Mouse (Mus musculus) heart, embryonic 13.5 days (tissue): ENCODE measurements around the gene Fam181a. TPM values are rescaled to one million over a fixed set of nuclear protein-coding genes. Genes with fewer than 3 reads are reported as not detected.

Experiments used
- ATAC-seq: fragments of 200-750 bp; cut with Nextera tagmentation; 2 replicates; pipeline ENCODE4 v1.8.0; 2017; ENCODE audit warnings: moderate TSS enrichment; ENCODE audit not compliant: insufficient number of reproducible peaks, low FRiP score, low TSS enrichment; ENCODE audit errors: extremely low read depth
- H3K27ac ChIP-seq: fragments of 300-500 bp; sonication (generic); replicated peaks from 2 replicates; pipeline ENCODE4 v1.5.1; 2015; ENCODE audit warnings: moderate library complexity, mild to moderate bottlenecking, inconsistent platforms
- H3K27me3 ChIP-seq: fragments of 300-500 bp; sonication (generic); replicated peaks from 2 replicates; pipeline ENCODE4 v1.6.1; 2015; ENCODE audit warnings: mild to moderate bottlenecking, inconsistent platforms
- H3K36me3 ChIP-seq: fragments of 300-500 bp; sonication (generic); 2 replicates; pipeline ENCODE4 v1.6.1; 2015; ENCODE audit warnings: mild to moderate bottlenecking, inconsistent platforms
- H3K4me1 ChIP-seq: fragments of 300-500 bp; sonication (generic); 2 replicates; pipeline ENCODE4 v1.6.1; 2015; ENCODE audit warnings: inconsistent platforms
- H3K4me2 ChIP-seq: fragments of 300-500 bp; sonication (generic); 2 replicates; pipeline ENCODE4 v1.6.1; 2015; ENCODE audit warnings: inconsistent platforms, mild to moderate bottlenecking, moderate library complexity
- H3K4me3 ChIP-seq: fragments of 300-500 bp; sonication (generic); 2 replicates; pipeline ENCODE4 v1.5.1; 2015; ENCODE audit warnings: moderate library complexity, mild to moderate bottlenecking, inconsistent platforms
- H3K9ac ChIP-seq: fragments of 300-500 bp; sonication (generic); 2 replicates; pipeline ENCODE4 v1.6.1; 2015; ENCODE audit warnings: inconsistent platforms, mild to moderate bottlenecking, moderate library complexity
- H3K9me3 ChIP-seq: fragments of 300-500 bp; sonication (generic); 2 replicates; pipeline ENCODE4 v1.6.1; 2016; ENCODE audit warnings: inconsistent platforms
- WGBS: fragments of 180-500 bp; shearing (Covaris S2); methylation state at CpG from one replicate; pipeline ENCODE4 v1.1.7; 2015; ENCODE audit warnings: mixed read lengths; 5-methylcytosine and 5-hydroxymethylcytosine counted together
- polyA plus RNA-seq: library from polyadenylated mRNA; unstranded; fragments of >200 nt; fragmentation: Nextera tagmentation; extraction: Ambion mirVana; gene quantifications from 2 replicates; pipeline ENCODE4 v1.2.1, GENCODE M21; 2015

Fam181a gene
- polyA plus RNA-seq, 1 experiment from 2014 or later: not detected

DNA sequence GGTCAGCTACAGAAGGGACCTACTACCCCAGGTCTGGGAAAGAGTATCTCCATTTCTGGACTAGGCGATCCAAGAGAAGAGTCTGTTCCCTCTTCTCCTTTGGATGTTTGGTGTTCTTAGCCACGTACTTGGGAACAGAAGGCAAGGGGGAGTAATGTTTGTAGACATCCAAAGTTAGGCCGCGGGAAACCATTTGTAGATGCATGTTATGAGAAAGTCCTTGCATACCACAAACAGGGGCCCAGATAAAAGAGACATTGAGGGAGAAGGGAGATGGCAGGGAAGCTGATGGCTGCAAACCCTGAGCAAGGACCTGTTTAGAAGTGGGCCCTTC, 45.6 kb downstream of the Fam181a start:
- 88% methylated on average over 4 of the region's 4 CpGs for WGBS
- Histone ChIP-seq H3K9ac (no peak overlapping the region), H3K27ac (0 out of 2 replicates have a peak overlapping the region, but pooled peaks have one; percentile 92), H3K27me3 (no peaks in the 10 kb centered on the region), H3K36me3 (peaks cover 5% of the 10 kb centered on the region), H3K4me1 (peaks cover 60% of the 10 kb centered on the region), H3K4me2 (no peak overlapping the region), H3K9me3 (0 out of 2 replicates have a peak, but pooled peaks cover 2% of the 10 kb centered on the region), H3K4me3 (no peak overlapping the region)
- ATAC-seq: no peak

DNA sequence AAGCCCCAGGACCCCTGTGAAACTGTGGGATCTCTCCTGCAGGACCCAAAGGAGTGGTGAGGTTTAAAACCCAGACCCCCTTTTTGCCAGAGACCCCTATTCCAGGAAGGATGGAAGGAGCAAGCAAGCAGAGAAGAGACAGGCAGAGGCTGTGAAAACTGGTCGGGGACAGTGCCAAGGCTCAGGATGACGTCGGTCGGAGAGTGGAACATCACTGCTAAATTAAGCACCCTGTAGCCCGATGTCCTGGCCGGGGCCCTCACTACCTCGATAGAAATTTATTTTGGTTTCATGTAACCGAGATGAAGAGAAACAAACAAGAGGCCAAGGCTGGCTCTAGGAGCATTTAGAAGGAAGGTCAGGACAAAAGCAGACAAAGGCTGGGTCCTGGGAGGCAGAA, 47.4 kb downstream of the Fam181a start:
- no peaks in the 10 kb centered on the region for H3K9me3 ChIP-seq
- no peak for ATAC-seq
- peaks cover 62% of the 10 kb centered on the region for H3K4me1 ChIP-seq
- H3K9ac ChIP-seq: 0 out of 2 replicates have a peak overlapping the region, but pooled peaks have one; percentile 30
- H3K36me3 ChIP-seq: no peaks in the 10 kb centered on the region
- H3K4me2 ChIP-seq: no peak overlapping the region
- H3K27ac ChIP-seq: 0 out of 2 replicates have a peak overlapping the region, but pooled peaks have one; percentile 5
- WGBS: 42% methylated on average over 8 of the region's 8 CpGs
- H3K27me3 ChIP-seq: no peaks in the 10 kb centered on the region
- H3K4me3 ChIP-seq: no peak overlapping the region

DNA sequence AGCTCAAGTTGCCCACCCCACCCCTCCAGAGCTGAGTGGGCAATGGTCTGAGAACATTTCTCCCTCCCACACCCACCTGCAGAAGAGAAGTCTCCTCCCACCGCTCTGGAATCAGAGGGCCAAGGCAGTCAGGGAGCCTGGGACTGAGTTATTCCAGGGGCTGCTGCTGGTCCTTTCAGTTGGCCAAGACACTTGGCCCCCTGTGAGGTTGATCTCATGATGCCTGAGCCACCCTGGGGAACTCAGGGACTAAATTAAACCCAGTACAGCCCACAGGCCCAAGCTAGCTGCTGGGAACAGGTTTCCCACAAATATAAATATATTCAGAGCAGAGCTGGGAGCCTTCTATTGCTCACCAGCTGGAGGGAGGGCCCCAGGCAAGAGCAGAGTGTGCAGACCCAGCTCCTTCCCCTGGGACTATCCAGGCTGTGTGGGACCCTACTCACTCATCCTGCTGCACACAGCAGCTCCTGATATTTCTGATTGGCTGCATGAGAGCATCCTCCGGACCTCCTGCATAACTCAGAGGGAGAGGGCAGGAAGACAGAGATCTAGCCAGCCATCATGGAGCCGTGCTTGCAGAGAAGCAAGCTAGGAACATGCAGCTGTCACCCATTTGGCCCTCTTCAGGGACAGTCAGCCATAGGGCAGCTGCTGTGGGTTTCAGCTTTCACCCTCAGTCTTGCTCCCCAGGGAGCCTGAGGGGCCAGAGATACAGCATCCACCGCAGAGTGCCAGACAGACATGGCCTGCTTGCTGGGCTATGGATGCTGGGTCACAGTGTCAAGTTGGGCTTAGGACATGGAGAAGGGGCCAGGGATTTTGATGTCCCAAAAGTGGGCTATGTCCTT, 48.4 kb downstream of the Fam181a start:
- no peaks in the 10 kb centered on the region for H3K27me3 ChIP-seq
- H3K9ac ChIP-seq: no peak overlapping the region
- WGBS: 39% methylated on average over 4 of the region's 4 CpGs
- ATAC-seq: no peak
- H3K36me3 ChIP-seq: no peaks in the 10 kb centered on the region
- no peak overlapping the region for H3K27ac ChIP-seq
- no peak overlapping the region for H3K4me3 ChIP-seq
- H3K4me2 ChIP-seq: no peak overlapping the region
- H3K9me3 ChIP-seq: no peaks in the 10 kb centered on the region
- H3K4me1 ChIP-seq: peaks cover 53% of the 10 kb centered on the region

DNA sequence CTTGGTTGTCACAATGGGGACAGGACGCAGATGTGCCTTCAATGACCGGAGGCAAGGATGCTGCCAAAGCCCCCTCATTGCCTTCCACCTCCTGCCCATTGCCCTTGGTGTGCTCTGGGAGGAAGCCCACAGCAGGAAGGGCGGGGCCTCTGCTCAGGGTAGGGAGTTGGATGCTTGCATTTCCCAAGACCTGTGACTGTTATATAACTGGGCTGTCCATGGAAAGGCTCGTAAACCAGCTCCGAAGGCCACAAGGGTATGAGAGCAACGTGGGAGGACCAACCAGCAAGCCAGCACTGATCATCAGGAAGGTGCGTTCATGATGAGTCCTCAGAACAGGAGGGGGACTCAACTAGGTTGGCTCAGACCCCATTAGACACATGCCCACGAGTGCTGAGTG, 50.0 kb downstream of the Fam181a start:
- no peaks in the 10 kb centered on the region for H3K27me3 ChIP-seq
- H3K4me1 ChIP-seq: peaks cover 38% of the 10 kb centered on the region
- no peak for ATAC-seq
- H3K9me3 ChIP-seq: no peaks in the 10 kb centered on the region
- 79% methylated on average over 8 of the region's 8 CpGs for WGBS
- no peaks in the 10 kb centered on the region for H3K36me3 ChIP-seq
- no peak overlapping the region for H3K27ac ChIP-seq
- no peak overlapping the region for H3K4me3 ChIP-seq
- no peak overlapping the region for H3K9ac ChIP-seq
- H3K4me2 ChIP-seq: no peak overlapping the region

DNA sequence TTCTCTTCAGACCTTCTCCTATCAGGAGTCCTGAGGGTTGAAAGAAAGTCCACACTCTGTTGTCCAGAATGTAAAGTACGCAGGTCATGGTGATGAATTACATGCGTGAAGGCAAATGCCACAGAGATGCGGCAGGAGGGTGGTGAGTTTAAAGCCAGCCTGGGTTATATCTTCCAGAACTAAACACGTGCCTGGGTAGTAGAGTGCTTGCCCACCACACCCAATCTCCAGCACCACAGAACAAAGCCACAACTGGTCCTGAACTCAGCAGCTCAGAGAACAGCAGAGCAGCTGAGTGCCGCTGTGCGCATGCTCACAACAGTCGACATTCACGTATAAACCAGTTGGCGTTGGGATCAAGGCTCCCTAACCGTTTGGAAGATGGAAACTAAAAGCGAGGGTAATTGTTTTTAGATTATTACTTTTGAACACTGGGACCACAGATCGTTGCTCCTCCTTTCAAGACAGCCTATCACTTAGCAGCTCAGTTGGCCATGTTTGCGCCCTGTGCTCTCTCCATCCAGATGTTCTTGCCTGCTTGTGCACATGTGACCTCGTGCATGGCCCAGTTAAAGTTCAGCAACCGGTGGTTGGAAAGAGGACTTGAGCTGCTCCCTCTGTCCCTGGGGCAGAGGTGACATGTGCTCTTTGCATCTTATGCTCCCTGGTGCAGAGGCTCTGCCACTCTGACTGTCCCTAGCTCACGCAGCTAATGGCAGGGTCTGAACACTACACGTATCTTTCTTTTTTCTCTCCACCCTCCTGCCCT, 50.9 kb downstream of the Fam181a start:
- no peaks in the 10 kb centered on the region for H3K36me3 ChIP-seq
- H3K4me2 ChIP-seq: no peak overlapping the region
- peak overlapping the region; percentile 8; the same call in 1 of the 2 replicates for H3K27ac ChIP-seq
- no peaks in the 10 kb centered on the region for H3K27me3 ChIP-seq
- peaks cover 30% of the 10 kb centered on the region for H3K4me1 ChIP-seq
- H3K9ac ChIP-seq: no peak overlapping the region
- no peak overlapping the region for H3K4me3 ChIP-seq
- ATAC-seq: no peak
- H3K9me3 ChIP-seq: no peaks in the 10 kb centered on the region
- 79% methylated on average over 17 of the region's 17 CpGs for WGBS

DNA sequence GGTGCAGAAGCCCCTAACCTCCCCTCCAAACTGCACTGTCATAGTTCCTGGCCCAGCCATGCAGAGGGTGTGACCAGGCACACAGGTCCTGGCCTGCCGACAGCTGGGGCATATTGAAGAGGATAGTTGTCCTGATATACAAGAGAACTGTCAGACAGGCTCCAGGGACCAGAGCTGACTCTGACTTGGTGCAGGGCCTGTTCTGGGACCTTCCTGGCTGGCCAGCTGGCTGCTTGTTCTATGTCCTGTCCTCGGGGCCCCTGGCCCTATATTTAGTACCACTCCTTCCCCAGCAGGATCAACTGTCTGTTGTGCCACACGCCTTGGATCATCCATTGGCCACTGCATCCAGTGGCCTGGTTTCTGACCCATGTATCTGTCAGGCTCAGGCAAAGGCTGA, 51.6 kb downstream of the Fam181a start:
- H3K4me1 ChIP-seq: peaks cover 30% of the 10 kb centered on the region
- H3K27ac ChIP-seq: peak overlapping the region; percentile 8; the same call in 1 of the 2 replicates
- no peaks in the 10 kb centered on the region for H3K9me3 ChIP-seq
- WGBS: 29% methylated on average over 3 of the region's 3 CpGs
- H3K4me3 ChIP-seq: no peak overlapping the region
- ATAC-seq: no peak
- no peak overlapping the region for H3K4me2 ChIP-seq
- no peaks in the 10 kb centered on the region for H3K36me3 ChIP-seq
- no peaks in the 10 kb centered on the region for H3K27me3 ChIP-seq
- H3K9ac ChIP-seq: no peak overlapping the region

Other genes starting within 250 kb of the Fam181a start
- gene Prima1, start 68.8 kb upstream of the Fam181a start, polyA plus RNA-seq: 0.19 TPM in 1 of 2 replicates, not detected in the other
- 164 and 183 TPM in 2 replicates for gene Asb2, start 45.0 kb downstream of the Fam181a start, polyA plus RNA-seq
- 13.8 and 15.8 TPM in 2 replicates for gene Otub2, start 77.7 kb downstream of the Fam181a start, polyA plus RNA-seq
- 0.39 and 0.60 TPM in 2 replicates for gene 9330161L09Rik, start 96.8 kb downstream of the Fam181a start, polyA plus RNA-seq
- gene Ddx24, start 114.9 kb downstream of the Fam181a start, polyA plus RNA-seq: 77.4 and 78.3 TPM in 2 replicates
- gene Ifi27, start 123.2 kb downstream of the Fam181a start, polyA plus RNA-seq: 32.9 and 33.9 TPM in 2 replicates
- 10.6 and 11.5 TPM in 2 replicates for gene Ifi27l2a, start 132.7 kb downstream of the Fam181a start, polyA plus RNA-seq
- not detected in 2 replicates for gene Ifi27l2b, start 146.2 kb downstream of the Fam181a start, polyA plus RNA-seq
- 0.19 and 0.31 TPM in 2 replicates for gene Ppp4r4, start 221.3 kb downstream of the Fam181a start, polyA plus RNA-seq